Mouse (Mus musculus): ENCODE measurements around the gene Nudt16l1. TPM values are rescaled to one million over a fixed set of nuclear protein-coding genes. Genes with fewer than 3 reads are reported as not detected.

The Nudt16l1 gene
- polyA plus RNA-seq (2011; ENCODE audit: insufficient read depth, insufficient read length, low replicate concordance, missing spikeins) = 30.5 and 49.4 TPM in 2 replicates

- WGBS = 3% methylated on average over 2 of the region's 2 CpGs
- H3K4me3 ChIP-seq (replicated peaks; ENCODE audit: control insufficient read depth, low read depth, low read length) = peak within 1 kb of the TSS; percentile 87
- H3K27ac ChIP-seq (ENCODE audit: control insufficient read depth, insufficient read depth, low read depth, low read length, poor library complexity) = peak within 1 kb of the TSS; percentile 34; the same call in 1 of the 2 replicates
- TF ChIP-seq CTCF (IDR thresholded peaks at IDR 0.05; ENCODE audit: control insufficient read depth, insufficient read depth, low read length) (no peak), POLR2A (IDR thresholded peaks at IDR 0.05; ENCODE audit: borderline replicate concordance, control insufficient read depth, low read depth, low read length) (no peak)
- H3K4me1 ChIP-seq (ENCODE audit: control insufficient read depth, insufficient read depth, low read length) = peaks cover 5% of the 10 kb centered on the region
Observed at GRCm38 (mm10) chr16:4938461-4938860, at the start of gene Nudt16l1. Nudt16l1 (plus strand) TSS chr16:4938761.

- WGBS = 78% methylated on average over 4 of the region's 4 CpGs
- H3K4me3 ChIP-seq (replicated peaks; ENCODE audit: control insufficient read depth, low read depth, low read length) = no peak overlapping the region
- H3K27ac ChIP-seq (ENCODE audit: control insufficient read depth, insufficient read depth, low read depth, low read length, poor library complexity) = no peak overlapping the region
- peaks cover under 1% of the 10 kb centered on the region; the same call in 1 of the 2 replicates for H3K4me1 ChIP-seq (ENCODE audit: control insufficient read depth, insufficient read depth, low read length)
- TF ChIP-seq POLR2A (IDR thresholded peaks at IDR 0.05; ENCODE audit: borderline replicate concordance, control insufficient read depth, low read depth, low read length) = no peak
- no peak for TF ChIP-seq CTCF (IDR thresholded peaks at IDR 0.05; ENCODE audit: control insufficient read depth, insufficient read depth, low read length)
Observed at GRCm38 (mm10) chr16:4890201-4890709, 48.3 kb upstream of the Nudt16l1 start.

GRCm38 (mm10) chr16:4892171-4892570, 46.4 kb upstream of the Nudt16l1 start:
- no peak overlapping the region for H3K27ac ChIP-seq (ENCODE audit: control insufficient read depth, insufficient read depth, low read depth, low read length, poor library complexity)
- peaks cover 5% of the 10 kb centered on the region; the same call in 1 of the 2 replicates for H3K4me1 ChIP-seq (ENCODE audit: control insufficient read depth, insufficient read depth, low read length)
- no peak for TF ChIP-seq CTCF (IDR thresholded peaks at IDR 0.05; ENCODE audit: control insufficient read depth, insufficient read depth, low read length)
- WGBS = 73% methylated on average over 6 of the region's 6 CpGs
- H3K4me3 ChIP-seq (replicated peaks; ENCODE audit: control insufficient read depth, low read depth, low read length) = no peak overlapping the region

GRCm38 (mm10) chr16:4894201-4894908, 44.2 kb upstream of the Nudt16l1 start:
- H3K27ac ChIP-seq (ENCODE audit: control insufficient read depth, insufficient read depth, low read depth, low read length, poor library complexity) = no peak overlapping the region
- H3K4me1 ChIP-seq (ENCODE audit: control insufficient read depth, insufficient read depth, low read length) = peaks cover 8% of the 10 kb centered on the region; the same call in 1 of the 2 replicates
- no peak overlapping the region for H3K4me3 ChIP-seq (replicated peaks; ENCODE audit: control insufficient read depth, low read depth, low read length)
- TF ChIP-seq POLR2A (IDR thresholded peaks at IDR 0.05; ENCODE audit: borderline replicate concordance, control insufficient read depth, low read depth, low read length) = no peak
- TF ChIP-seq CTCF (IDR thresholded peaks at IDR 0.05; ENCODE audit: control insufficient read depth, insufficient read depth, low read length) = no peak
- 50% methylated on average over 7 of the region's 7 CpGs for WGBS

GRCm38 (mm10) chr16:4896249-4897027, 42.1 kb upstream of the Nudt16l1 start:
- no peak overlapping the region for H3K4me3 ChIP-seq (replicated peaks; ENCODE audit: control insufficient read depth, low read depth, low read length)
- H3K4me1 ChIP-seq (ENCODE audit: control insufficient read depth, insufficient read depth, low read length) = peaks cover 8% of the 10 kb centered on the region; the same call in 1 of the 2 replicates
- H3K27ac ChIP-seq (ENCODE audit: control insufficient read depth, insufficient read depth, low read depth, low read length, poor library complexity) = no peak overlapping the region
- TF ChIP-seq POLR2A (IDR thresholded peaks at IDR 0.05; ENCODE audit: borderline replicate concordance, control insufficient read depth, low read depth, low read length) = no peak
- TF ChIP-seq CTCF (IDR thresholded peaks at IDR 0.05; ENCODE audit: control insufficient read depth, insufficient read depth, low read length) = no peak
- 30% methylated on average over 5 of the region's 5 CpGs for WGBS

- 60% methylated on average over 7 of the region's 7 CpGs for WGBS
- H3K27ac ChIP-seq (ENCODE audit: control insufficient read depth, insufficient read depth, low read depth, low read length, poor library complexity) = no peak overlapping the region
- H3K4me1 ChIP-seq (ENCODE audit: control insufficient read depth, insufficient read depth, low read length) = peaks cover 8% of the 10 kb centered on the region; the same call in 1 of the 2 replicates
- TF ChIP-seq CTCF (IDR thresholded peaks at IDR 0.05; ENCODE audit: control insufficient read depth, insufficient read depth, low read length) (peak; percentile 20; the same call in 1 of the 2 replicates), POLR2A (IDR thresholded peaks at IDR 0.05; ENCODE audit: borderline replicate concordance, control insufficient read depth, low read depth, low read length) (no peak)
- H3K4me3 ChIP-seq (replicated peaks; ENCODE audit: control insufficient read depth, low read depth, low read length) = no peak overlapping the region
Observed at GRCm38 (mm10) chr16:4897146-4897730, 41.3 kb upstream of the Nudt16l1 start.

- Histone ChIP-seq H3K4me3 (replicated peaks; ENCODE audit: control insufficient read depth, low read depth, low read length) (no peak overlapping the region), H3K27ac (ENCODE audit: control insufficient read depth, insufficient read depth, low read depth, low read length, poor library complexity) (peak overlapping the region; percentile 46), H3K4me1 (ENCODE audit: control insufficient read depth, insufficient read depth, low read length) (peaks cover 8% of the 10 kb centered on the region; the same call in 1 of the 2 replicates)
- no peak for TF ChIP-seq POLR2A (IDR thresholded peaks at IDR 0.05; ENCODE audit: borderline replicate concordance, control insufficient read depth, low read depth, low read length)
- no peak for TF ChIP-seq CTCF (IDR thresholded peaks at IDR 0.05; ENCODE audit: control insufficient read depth, insufficient read depth, low read length)
- WGBS = 67% methylated on average over 6 of the region's 6 CpGs
Observed at GRCm38 (mm10) chr16:4898881-4899280, 39.7 kb upstream of the Nudt16l1 start.

- WGBS = 88% methylated on average over 2 of the region's 2 CpGs
- TF ChIP-seq CTCF (IDR thresholded peaks at IDR 0.05; ENCODE audit: control insufficient read depth, insufficient read depth, low read length) (no peak), POLR2A (IDR thresholded peaks at IDR 0.05; ENCODE audit: borderline replicate concordance, control insufficient read depth, low read depth, low read length) (no peak)
- Histone ChIP-seq H3K4me1 (ENCODE audit: control insufficient read depth, insufficient read depth, low read length) (peaks cover 8% of the 10 kb centered on the region; the same call in 1 of the 2 replicates), H3K4me3 (replicated peaks; ENCODE audit: control insufficient read depth, low read depth, low read length) (no peak overlapping the region), H3K27ac (ENCODE audit: control insufficient read depth, insufficient read depth, low read depth, low read length, poor library complexity) (no peak overlapping the region)
Observed at GRCm38 (mm10) chr16:4899711-4900110, 38.9 kb upstream of the Nudt16l1 start.

All from bone marrow, adult 2 months (tissue).